Mouse (Mus musculus) heart, embryonic 16.5 days (tissue): ENCODE results near the gene Cadps2. TPM values are rescaled to one million over a fixed set of nuclear protein-coding genes. Genes with fewer than 3 reads are reported as not detected.
A peak's percentile ranks its signal among the peaks of the same experiment; 100 is the strongest.

ENCODE experiments used
- ATAC-seq: fragments of 200-750 bp; cut with Nextera tagmentation; replicated peaks from 2 replicates; pipeline ENCODE4 v1.8.0; 2017; ENCODE audit warnings: moderate number of reproducible peaks; ENCODE audit not compliant: insufficient read depth, low FRiP score; ENCODE audit errors: extremely low read depth
- H3K27ac ChIP-seq: fragments of 300-500 bp; sonication (generic); 2 replicates; pipeline ENCODE4 v1.5.1; 2014; ENCODE audit warnings: mild to moderate bottlenecking, low read length, control low read depth, moderate library complexity
- H3K27me3 ChIP-seq: fragments of 300-500 bp; sonication (generic); 2 replicates; pipeline ENCODE4 v1.6.1; 2014; ENCODE audit warnings: low read length, mixed read lengths; ENCODE audit not compliant: control insufficient read depth, insufficient read depth
- H3K36me3 ChIP-seq: fragments of 300-500 bp; sonication (generic); 2 replicates; pipeline ENCODE4 v1.6.1; 2014; ENCODE audit not compliant: control insufficient read depth, insufficient read depth
- H3K4me1 ChIP-seq: fragments of 300-500 bp; sonication (generic); 2 replicates; pipeline ENCODE4 v1.6.1; 2014; ENCODE audit warnings: low read length, mixed read lengths; ENCODE audit not compliant: control insufficient read depth, insufficient read depth
- H3K4me2 ChIP-seq: fragments of 300-500 bp; sonication (generic); 2 replicates; pipeline ENCODE4 v1.6.1; 2014; ENCODE audit warnings: low read depth, mild to moderate bottlenecking, control low read depth, low read length
- H3K4me3 ChIP-seq: fragments of 300-500 bp; sonication (generic); 2 replicates; pipeline ENCODE4 v1.5.1; 2014; ENCODE audit warnings: mild to moderate bottlenecking, control low read depth, low read length
- H3K9ac ChIP-seq: fragments of 300-500 bp; sonication (generic); 2 replicates; pipeline ENCODE4 v1.6.1; 2014; ENCODE audit warnings: low read length, control low read depth
- H3K9me3 ChIP-seq: fragments of 300-500 bp; sonication (generic); replicated peaks from 2 replicates; pipeline ENCODE4 v1.6.1; 2016; ENCODE audit warnings: low read length; ENCODE audit not compliant: control insufficient read depth
- WGBS: fragments of 180-500 bp; shearing (Covaris S2); extraction: QIAGEN DNeasy Blood & Tissue Kit; methylation state at CpG from one replicate; pipeline ENCODE4 v1.1.7; 2014; 5-methylcytosine and 5-hydroxymethylcytosine counted together
- polyA plus RNA-seq: library from polyadenylated mRNA; unstranded; fragments of >200 nt; fragmentation: Nextera tagmentation; extraction: Ambion mirVana; gene quantifications from 2 replicates; pipeline ENCODE4 v1.2.1, GENCODE M21; 2015

The Cadps2 gene
- polyA plus RNA-seq, 1 experiment from 2014 or later = 1.3 TPM

GRCm38 (mm10) chr6:23272979-23273378 lies 566.2 kb downstream of the Cadps2 start:
- Histone ChIP-seq H3K27me3 (peaks cover 8% of the 10 kb centered on the region), H3K4me3 (no peak overlapping the region), H3K4me1 (no peaks in the 10 kb centered on the region), H3K9me3 (no peaks in the 10 kb centered on the region), H3K4me2 (no peak overlapping the region), H3K36me3 (no peaks in the 10 kb centered on the region), H3K27ac (no peak overlapping the region), H3K9ac (no peak overlapping the region)
- 12% methylated on average over 11 of the region's 11 CpGs for WGBS
- no peak for ATAC-seq

DNA sequence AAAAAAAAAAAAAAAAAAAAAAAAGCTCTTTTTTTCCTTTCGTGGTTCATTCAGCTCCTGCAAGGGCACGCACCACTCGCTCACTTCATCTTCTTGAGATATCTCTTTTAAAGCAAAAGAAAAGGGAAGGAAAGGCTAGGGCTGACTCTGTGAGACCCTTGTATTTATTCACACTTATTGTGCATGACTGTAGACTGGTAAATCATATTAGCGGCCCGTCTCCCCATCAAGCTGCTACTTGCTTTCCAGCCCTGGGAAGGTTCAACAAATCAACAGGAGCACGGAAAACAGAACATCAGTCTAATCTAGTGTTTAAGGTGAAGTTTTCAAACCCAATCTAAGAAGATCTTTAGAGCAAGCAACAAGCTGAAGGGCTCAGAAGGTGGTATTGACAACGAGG lies 566.7 kb downstream of the Cadps2 start:
- H3K27ac ChIP-seq = no peak overlapping the region
- H3K4me2 ChIP-seq = no peak overlapping the region
- H3K4me3 ChIP-seq = no peak overlapping the region
- no peaks in the 10 kb centered on the region for H3K36me3 ChIP-seq
- H3K9me3 ChIP-seq = no peaks in the 10 kb centered on the region
- H3K9ac ChIP-seq = no peak overlapping the region
- WGBS = 30% methylated on average over 7 of the region's 7 CpGs
- no peak for ATAC-seq
- H3K4me1 ChIP-seq = no peaks in the 10 kb centered on the region
- H3K27me3 ChIP-seq = peaks cover 9% of the 10 kb centered on the region

GRCm38 (mm10) chr6:23260738-23261050 lies 578.5 kb downstream of the Cadps2 start:
- Histone ChIP-seq H3K36me3 (no peaks in the 10 kb centered on the region), H3K9ac (no peak overlapping the region), H3K4me2 (peak overlapping the region; percentile 26; the same call in 1 of the 2 replicates), H3K4me1 (peaks cover 5% of the 10 kb centered on the region; the same call in 1 of the 2 replicates), H3K4me3 (peak overlapping the region; percentile 10; the same call in 1 of the 2 replicates), H3K9me3 (no peaks in the 10 kb centered on the region), H3K27ac (no peak overlapping the region), H3K27me3 (peaks cover 61% of the 10 kb centered on the region)
- 4% methylated on average over 9 of the region's 9 CpGs for WGBS
- no peak for ATAC-seq

GRCm38 (mm10) chr6:23260016-23260737 lies 579.0 kb downstream of the Cadps2 start:
- no peaks in the 10 kb centered on the region for H3K36me3 ChIP-seq
- H3K27ac ChIP-seq = no peak overlapping the region
- H3K4me1 ChIP-seq = peaks cover 5% of the 10 kb centered on the region; the same call in 1 of the 2 replicates
- no peak overlapping the region for H3K9ac ChIP-seq
- WGBS = 4% methylated on average over 36 of the region's 36 CpGs
- peak overlapping the region; percentile 26; the same call in 1 of the 2 replicates for H3K4me2 ChIP-seq
- H3K27me3 ChIP-seq = peaks cover 66% of the 10 kb centered on the region
- no peaks in the 10 kb centered on the region for H3K9me3 ChIP-seq
- no peak for ATAC-seq
- H3K4me3 ChIP-seq = peak overlapping the region; percentile 10; the same call in 1 of the 2 replicates

DNA sequence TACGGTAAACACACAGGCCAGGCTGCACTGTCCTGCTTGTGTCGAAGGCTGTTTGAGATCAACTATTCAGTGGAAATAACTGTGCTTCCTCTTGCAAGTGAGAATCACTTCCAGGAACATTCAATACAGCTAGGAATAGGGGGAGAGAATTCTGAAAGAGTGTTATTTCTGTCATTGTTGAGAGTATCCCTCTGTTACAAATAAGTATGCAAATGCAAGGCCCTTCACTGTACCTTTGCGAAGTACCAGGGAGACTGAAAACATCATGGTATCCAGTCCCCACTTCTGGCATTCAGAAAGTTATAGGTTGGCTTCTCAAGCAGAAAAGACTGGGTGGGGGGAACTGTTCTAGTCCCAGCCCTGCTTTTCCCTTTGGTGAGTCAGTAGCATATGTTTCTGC lies 581.2 kb downstream of the Cadps2 start:
- no peak overlapping the region for H3K4me3 ChIP-seq
- WGBS = 23% methylated on average over 3 of the region's 3 CpGs
- peaks cover 88% of the 10 kb centered on the region for H3K27me3 ChIP-seq
- H3K4me1 ChIP-seq = peaks cover 5% of the 10 kb centered on the region; the same call in 1 of the 2 replicates
- H3K36me3 ChIP-seq = no peaks in the 10 kb centered on the region
- no peaks in the 10 kb centered on the region for H3K9me3 ChIP-seq
- no peak overlapping the region for H3K4me2 ChIP-seq
- ATAC-seq = no peak
- H3K27ac ChIP-seq = no peak overlapping the region
- no peak overlapping the region for H3K9ac ChIP-seq

- no peaks in the 10 kb centered on the region for H3K36me3 ChIP-seq
- H3K27me3 ChIP-seq = peaks cover 87% of the 10 kb centered on the region
- ATAC-seq = no peak
- no peak overlapping the region for H3K9ac ChIP-seq
- whole genome bisulfite sequencing = 4% methylated on average over 8 of the region's 8 CpGs
- no peak overlapping the region for H3K27ac ChIP-seq
- H3K9me3 ChIP-seq = no peaks in the 10 kb centered on the region
- H3K4me2 ChIP-seq = no peak overlapping the region
- peaks cover under 1% of the 10 kb centered on the region; the same call in 1 of the 2 replicates for H3K4me1 ChIP-seq
- no peak overlapping the region for H3K4me3 ChIP-seq
These were observed 584.1 kb downstream of the Cadps2 start for GRCm38 (mm10) chr6:23255161-23255560.

DNA sequence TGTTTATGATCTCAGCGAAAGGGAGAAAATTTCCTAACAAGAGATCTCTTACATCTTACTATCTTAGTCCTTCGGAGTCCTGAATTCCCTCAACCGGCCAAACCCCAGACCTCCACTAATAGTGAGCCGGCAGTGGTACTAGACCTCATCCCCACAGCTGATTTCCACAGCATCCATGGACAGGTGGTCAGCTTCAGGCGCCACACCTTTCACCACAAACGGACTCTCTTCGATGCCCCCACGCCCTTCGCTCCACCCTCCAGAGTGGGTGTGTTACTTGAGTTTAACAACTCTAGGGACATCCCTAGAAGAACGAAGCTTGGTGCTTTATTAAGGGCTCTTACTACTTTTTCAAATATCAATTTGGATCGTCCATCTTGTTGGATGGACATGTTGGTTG lies 584.6 kb downstream of the Cadps2 start:
- no peaks in the 10 kb centered on the region for H3K36me3 ChIP-seq
- H3K27me3 ChIP-seq = peaks cover 87% of the 10 kb centered on the region
- H3K9me3 ChIP-seq = no peaks in the 10 kb centered on the region
- WGBS = 2% methylated on average over 11 of the region's 11 CpGs
- H3K4me2 ChIP-seq = no peak overlapping the region
- 0 out of 2 replicates have a peak, but pooled peaks cover 3% of the 10 kb centered on the region for H3K4me1 ChIP-seq
- no peak for ATAC-seq
- no peak overlapping the region for H3K4me3 ChIP-seq
- H3K27ac ChIP-seq = no peak overlapping the region
- H3K9ac ChIP-seq = no peak overlapping the region

GRCm38 (mm10) chr6:23253353-23254311 lies 585.6 kb downstream of the Cadps2 start:
- no peak overlapping the region for H3K27ac ChIP-seq
- WGBS = 2% methylated on average over 43 of the region's 43 CpGs
- no peak for ATAC-seq
- peaks cover 87% of the 10 kb centered on the region for H3K27me3 ChIP-seq
- no peak overlapping the region for H3K4me3 ChIP-seq
- H3K9ac ChIP-seq = no peak overlapping the region
- no peak overlapping the region for H3K4me2 ChIP-seq
- peaks cover 8% of the 10 kb centered on the region for H3K4me1 ChIP-seq
- no peaks in the 10 kb centered on the region for H3K9me3 ChIP-seq
- H3K36me3 ChIP-seq = no peaks in the 10 kb centered on the region
